Mouse (Mus musculus) heart, postnatal 0 days (tissue): Measurements from ENCODE around the gene Syt1.

ENCODE experiments used
- CTCF ChIP-seq: IDR thresholded peaks from 2 replicates; pipeline ENCODE4 v1.5.1; 2016; ENCODE audit warnings: antibody characterized with exemption, control low read depth, low read depth
- EP300 ChIP-seq: IDR thresholded peaks from 2 replicates; pipeline ENCODE4 v1.6.1; 2016; ENCODE audit warnings: antibody characterized with exemption, low read depth

- TF ChIP-seq CTCF (no peak), EP300 (no peak)
Observed at GRCm38 (mm10) chr10:108652831-108653230, 358.0 kb downstream of the Syt1 start.
